Comparison of ENCODE assay signal across 8 mouse cellular contexts in the genomic region with DNA sequence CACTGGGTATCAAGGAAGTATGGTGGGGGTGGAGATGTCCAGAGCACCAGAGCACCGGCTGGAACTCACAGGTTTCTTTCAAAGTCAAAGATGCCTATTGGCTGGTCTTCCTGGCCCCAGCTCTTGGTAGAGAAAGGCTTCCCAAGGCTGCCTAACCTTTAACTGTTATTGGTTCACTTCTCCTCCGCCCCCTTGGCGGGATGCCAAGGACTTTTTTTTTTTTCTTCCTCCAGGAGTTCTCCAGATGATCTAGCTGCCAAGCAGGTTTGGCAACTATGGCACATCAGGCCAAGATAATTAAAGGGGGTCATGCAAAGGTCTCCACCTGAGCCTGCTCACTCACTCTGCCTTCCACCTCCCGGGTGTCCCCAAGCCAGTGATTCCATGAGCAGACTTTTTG.
A peak's percentile ranks its signal among the peaks of the same experiment; 100 is the strongest.
DNase-seq lines count a peak whose midpoint lies in the region; ATAC-seq lines count a peak whose summit lies in the region.

No protein-coding gene starts in this region.

- peak; percentile 37 for DNase-seq in gastrocnemius, postnatal 25 days
- no peak for DNase-seq in gastrocnemius, postnatal 4 days (ENCODE audit: low spot score in 2 of 2)
- peak; percentile 95 for DNase-seq in R1 (ENCODE audit: low read depth, low spot score)
- peak; percentile 91 for DNase-seq in kidney, adult 18-20 months
- peak; percentile 78 for DNase-seq in lung, postnatal 10 days
- DNase-seq in gastrocnemius, postnatal 10 days, result no peak
- DNase-seq in cerebellum, postnatal 36 days, result no peak

- no peak for ATAC-seq in erythroblast, adult 5-6 weeks (replicated peaks; ENCODE audit: low FRiP score, poor library complexity, severe bottlenecking)

Comparison
In these comparisons a context has a peak if more than half of its experiments do, and no peak if none do; other contexts are left out.
1. DNase-seq: peak in gastrocnemius, postnatal 25 days (single experiment), R1 (single experiment), kidney, adult 18-20 months (single experiment) and lung, postnatal 10 days (single experiment); none in gastrocnemius, postnatal 4 days (0 of 2), gastrocnemius, postnatal 10 days (single experiment) and cerebellum, postnatal 36 days (0 of 2).